Mouse (Mus musculus) kidney, embryonic 14.5 days (tissue): ENCODE data around the gene Tmem79. TPM values are rescaled to one million over a fixed set of nuclear protein-coding genes. Genes with fewer than 3 reads are reported as not detected.
"Not testable (repeated sequence)": the region's sequence is repeated elsewhere in the genome, so short reads cannot be mapped to it uniquely, and the experiment has no call there.

Experiments used
- ATAC-seq: fragments of 200-750 bp; cut with Nextera tagmentation; 2 replicates; pipeline ENCODE4 v1.8.0; 2017; ENCODE audit warnings: moderate number of reproducible peaks, mild to moderate bottlenecking, moderate TSS enrichment, moderate library complexity; ENCODE audit not compliant: low FRiP score, low TSS enrichment
- H3K27ac ChIP-seq: fragments of 300-500 bp; sonication (generic); 2 replicates; pipeline ENCODE4 v1.5.1; 2014; ENCODE audit warnings: low read depth, mild to moderate bottlenecking, low read length, moderate library complexity, mixed read lengths
- H3K27me3 ChIP-seq: fragments of 300-500 bp; sonication (generic); 2 replicates; pipeline ENCODE4 v1.6.1; 2014; ENCODE audit warnings: mild to moderate bottlenecking, low read length; ENCODE audit not compliant: control insufficient read depth, insufficient read depth
- H3K36me3 ChIP-seq: fragments of 300-500 bp; sonication (generic); 2 replicates; pipeline ENCODE4 v1.6.1; 2014; ENCODE audit warnings: low read length, mixed read lengths; ENCODE audit not compliant: control insufficient read depth, insufficient read depth
- H3K4me1 ChIP-seq: fragments of 300-500 bp; sonication (generic); 2 replicates; pipeline ENCODE4 v1.6.1; 2014; ENCODE audit warnings: low read length, mixed read lengths; ENCODE audit not compliant: control insufficient read depth, insufficient read depth
- H3K4me2 ChIP-seq: fragments of 300-500 bp; sonication (generic); replicated peaks from 2 replicates; pipeline ENCODE4 v1.6.1; 2014; ENCODE audit warnings: low read depth, mild to moderate bottlenecking, low read length
- H3K4me3 ChIP-seq: fragments of 300-500 bp; sonication (generic); 2 replicates; pipeline ENCODE4 v1.5.1; 2014; ENCODE audit warnings: mild to moderate bottlenecking, low read length
- H3K9ac ChIP-seq: fragments of 300-500 bp; sonication (generic); 2 replicates; pipeline ENCODE4 v1.6.1; 2014; ENCODE audit warnings: low read depth, mild to moderate bottlenecking, low read length, moderate library complexity
- H3K9me3 ChIP-seq: fragments of 300-500 bp; sonication (generic); 2 replicates; pipeline ENCODE4 v1.6.1; 2016; ENCODE audit warnings: low read length; ENCODE audit not compliant: control insufficient read depth
- WGBS: fragments of 180-500 bp; shearing (Covaris S2); extraction: QIAGEN DNeasy Blood & Tissue Kit; methylation state at CpG from one replicate; pipeline ENCODE4 v1.1.7; 2014; 5-methylcytosine and 5-hydroxymethylcytosine counted together
- polyA plus RNA-seq: library from polyadenylated mRNA; unstranded; fragments of >200 nt; fragmentation: Nextera tagmentation; extraction: Ambion mirVana; gene quantifications from 2 replicates; pipeline ENCODE4 v1.2.1, GENCODE M21; 2014

Gene Tmem79
- polyA plus RNA-seq, 1 experiment from 2014 or later = 5.5 TPM

- not testable (repeated sequence) for ATAC-seq, H3K4me2 ChIP-seq, H3K27ac ChIP-seq, H3K4me1 ChIP-seq, H3K9ac ChIP-seq, H3K9me3 ChIP-seq, H3K36me3 ChIP-seq, H3K4me3 ChIP-seq
- WGBS = 82% methylated on average over 7 of the region's 7 CpGs
- H3K27me3 ChIP-seq = peaks cover 13% of the 10 kb centered on the region
Observed at GRCm38 (mm10) chr3:88368511-88368910, 32.6 kb upstream of the Tmem79 start.

GRCm38 (mm10) chr3:88367517-88367916 is 31.6 kb upstream of the Tmem79 start:
- not testable (repeated sequence) for H3K4me2 ChIP-seq

GRCm38 (mm10) chr3:88366830-88367428 is 31.0 kb upstream of the Tmem79 start:
- not testable (repeated sequence) for H3K9me3 ChIP-seq, H3K4me1 ChIP-seq, H3K4me3 ChIP-seq, H3K9ac ChIP-seq, H3K27ac ChIP-seq, H3K36me3 ChIP-seq
- 6% methylated on average over 21 of the region's 22 CpGs for WGBS
- Histone ChIP-seq H3K4me2 (peak overlapping the region; percentile 25; the same call in 1 of the 2 replicates), H3K27me3 (peaks cover 13% of the 10 kb centered on the region)
- peak; percentile 62; the same call in 1 of the 2 replicates for ATAC-seq

More at GRCm38 (mm10) chr3:88367517-88367916, 31.6 kb upstream of the Tmem79 start:
- 49% methylated on average over 3 of the region's 7 CpGs for WGBS
- not testable (repeated sequence) for H3K27ac ChIP-seq, H3K4me1 ChIP-seq, H3K4me3 ChIP-seq, H3K36me3 ChIP-seq, H3K9ac ChIP-seq, ATAC-seq, H3K9me3 ChIP-seq
- H3K27me3 ChIP-seq = peaks cover 13% of the 10 kb centered on the region

- 48% methylated on average over 34 of the region's 34 CpGs for WGBS
- Histone ChIP-seq H3K4me3 (peak overlapping the region; percentile 2; the same call in 1 of the 2 replicates), H3K27ac (no peak overlapping the region), H3K36me3 (peaks cover 16% of the 10 kb centered on the region), H3K4me2 (0 out of 2 replicates have a peak overlapping the region, but pooled peaks have one; percentile 3), H3K9ac (no peak overlapping the region), H3K27me3 (peaks cover 13% of the 10 kb centered on the region), H3K9me3 (peaks cover 7% of the 10 kb centered on the region; the same call in 1 of the 2 replicates), H3K4me1 (peaks cover 4% of the 10 kb centered on the region; the same call in 1 of the 2 replicates)
- no peak for ATAC-seq
Observed at GRCm38 (mm10) chr3:88365705-88366361, 29.9 kb upstream of the Tmem79 start.

- Histone ChIP-seq H3K4me3 (peak within 1 kb of the TSS; percentile 0; the same call in 1 of the 2 replicates), H3K27ac (no peak within 1 kb of the TSS), H3K4me2 (peak within 1 kb of the TSS; percentile 9), H3K4me1 (peaks cover 4% of the 10 kb centered on the region; the same call in 1 of the 2 replicates), H3K9ac (peak within 1 kb of the TSS; percentile 28; the same call in 1 of the 2 replicates), H3K36me3 (peaks cover 31% of the 10 kb centered on the region), H3K27me3 (peaks cover 13% of the 10 kb centered on the region), H3K9me3 (no peaks in the 10 kb centered on the region)
- 1% methylated on average over 16 of the region's 16 CpGs for WGBS
- ATAC-seq = peak; percentile 36; the same call in 1 of the 2 replicates
Observed at GRCm38 (mm10) chr3:88364337-88364736, 28.4 kb upstream of the Tmem79 start, which contains the start of gene Paqr6. TSS of gene Paqr6 (plus strand) at chr3:88364584.

- Histone ChIP-seq H3K27ac (no peak overlapping the region), H3K9ac (no peak overlapping the region), H3K9me3 (no peaks in the 10 kb centered on the region), H3K36me3 (peaks cover 38% of the 10 kb centered on the region), H3K4me2 (no peak overlapping the region), H3K27me3 (peaks cover 13% of the 10 kb centered on the region), H3K4me1 (peaks cover 4% of the 10 kb centered on the region; the same call in 1 of the 2 replicates), H3K4me3 (no peak overlapping the region)
- ATAC-seq = no peak
- 58% methylated on average over 4 of the region's 4 CpGs for WGBS
Observed at GRCm38 (mm10) chr3:88363700-88364099, 27.8 kb upstream of the Tmem79 start.

- peaks cover 57% of the 10 kb centered on the region for H3K36me3 ChIP-seq
- peaks cover 4% of the 10 kb centered on the region; the same call in 1 of the 2 replicates for H3K4me1 ChIP-seq
- no peak for ATAC-seq
- H3K27me3 ChIP-seq = peaks cover 13% of the 10 kb centered on the region
- WGBS = 82% methylated on average over 2 of the region's 2 CpGs
- no peak overlapping the region for H3K4me3 ChIP-seq
- no peak overlapping the region for H3K27ac ChIP-seq
- H3K9ac ChIP-seq = no peak overlapping the region
- no peaks in the 10 kb centered on the region for H3K9me3 ChIP-seq
- no peak overlapping the region for H3K4me2 ChIP-seq
Observed at GRCm38 (mm10) chr3:88361612-88362313, 25.8 kb upstream of the Tmem79 start.

- 67% methylated on average over 6 of the region's 6 CpGs for WGBS
- no peak for ATAC-seq
- peaks cover 63% of the 10 kb centered on the region for H3K36me3 ChIP-seq
- no peak overlapping the region for H3K27ac ChIP-seq
- no peak overlapping the region for H3K4me2 ChIP-seq
- no peak overlapping the region for H3K4me3 ChIP-seq
- no peaks in the 10 kb centered on the region for H3K9me3 ChIP-seq
- H3K27me3 ChIP-seq = peaks cover 12% of the 10 kb centered on the region
- H3K9ac ChIP-seq = no peak overlapping the region
- peaks cover 4% of the 10 kb centered on the region; the same call in 1 of the 2 replicates for H3K4me1 ChIP-seq
Observed at GRCm38 (mm10) chr3:88361096-88361495, 25.1 kb upstream of the Tmem79 start.
